Mouse (Mus musculus): ENCODE results near the gene Ier5l. TPM values are rescaled to one million over a fixed set of nuclear protein-coding genes. Genes with fewer than 3 reads are reported as not detected.

The Ier5l gene
- polyA plus RNA-seq, 1 experiment: 9.9 TPM

- Histone ChIP-seq H3K27me3 (replicated peaks; ENCODE audit: control insufficient read depth, insufficient read depth, low read length) (no peaks in the 10 kb centered on the region), H3K4me3 (ENCODE audit: insufficient read depth, low read depth, low read length) (peak overlapping the region; percentile 22; the same call in 1 of the 2 replicates), H3K36me3 (ENCODE audit: control insufficient read depth, insufficient read depth, low read length) (no peaks in the 10 kb centered on the region), H3K27ac (ENCODE audit: insufficient read depth, low read depth, low read length) (no peak overlapping the region), H3K4me1 (ENCODE audit: control insufficient read depth, insufficient read depth, low read length) (peaks cover 4% of the 10 kb centered on the region)
- WGBS: 30% methylated on average over 22 of the region's 22 CpGs
- peak; percentile 78 for DNase-seq
- TF ChIP-seq POLR2A (IDR thresholded peaks at IDR 0.05; ENCODE audit: low read depth, low read length) (no peak), CTCF (conservative IDR thresholded peaks at IDR 0.05; ENCODE audit: insufficient read depth, insufficient read length, low read depth, low read length) (no peak)
Observed at GRCm38 (mm10) chr2:30495909-30496861, 22.2 kb upstream of the Ier5l start.

DNA sequence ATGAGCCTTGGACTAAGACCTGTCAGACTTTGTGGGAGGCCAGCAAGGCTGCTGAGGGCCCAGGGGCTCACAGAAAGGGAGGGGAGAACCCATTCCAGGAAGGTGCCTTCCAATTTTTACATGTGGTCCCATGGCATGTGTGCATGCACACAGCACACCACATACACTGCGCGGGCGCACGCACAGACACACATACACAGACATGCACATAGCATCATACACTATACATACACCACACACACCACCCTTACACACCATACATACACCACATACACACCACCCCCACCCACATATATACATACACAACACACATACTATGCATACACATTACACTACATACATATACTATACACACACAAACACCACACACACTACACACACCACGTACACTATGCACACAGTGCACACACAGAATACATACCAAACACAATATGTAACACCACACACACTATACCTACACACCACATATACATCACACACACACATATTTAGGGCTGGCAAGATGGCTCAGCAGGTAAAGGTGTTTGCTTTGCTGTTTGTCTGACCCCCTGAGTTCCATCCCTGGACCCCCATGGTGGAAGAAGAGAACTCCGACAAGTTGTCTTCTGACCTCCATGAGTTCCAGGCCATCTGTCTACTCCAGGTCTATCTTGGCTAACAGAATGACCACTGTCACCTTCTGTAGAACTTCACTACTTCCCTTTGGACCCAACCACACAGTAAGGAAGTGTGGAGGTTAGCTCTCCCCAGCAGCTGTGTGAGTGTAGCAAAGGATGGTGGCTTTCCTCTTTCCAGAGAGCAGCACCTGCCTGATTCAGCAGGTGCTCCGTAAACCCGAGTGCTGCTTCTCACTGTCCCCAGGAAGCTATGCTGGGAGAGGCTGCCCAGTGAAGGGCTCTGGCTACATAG is 21.2 kb upstream of the Ier5l start:
- no peak overlapping the region for H3K27ac ChIP-seq (ENCODE audit: insufficient read depth, low read depth, low read length)

GRCm38 (mm10) chr2:30490384-30490783 is 16.4 kb upstream of the Ier5l start:
- Histone ChIP-seq H3K27ac (ENCODE audit: insufficient read depth, low read depth, low read length) (no peak overlapping the region), H3K4me1 (ENCODE audit: control insufficient read depth, insufficient read depth, low read length) (no peaks in the 10 kb centered on the region), H3K4me3 (ENCODE audit: insufficient read depth, low read depth, low read length) (no peak overlapping the region), H3K36me3 (ENCODE audit: control insufficient read depth, insufficient read depth, low read length) (no peaks in the 10 kb centered on the region), H3K27me3 (replicated peaks; ENCODE audit: control insufficient read depth, insufficient read depth, low read length) (no peaks in the 10 kb centered on the region)
- TF ChIP-seq POLR2A (IDR thresholded peaks at IDR 0.05; ENCODE audit: low read depth, low read length) (no peak), CTCF (conservative IDR thresholded peaks at IDR 0.05; ENCODE audit: insufficient read depth, insufficient read length, low read depth, low read length) (no peak)
- 93% methylated on average over 2 of the region's 2 CpGs for WGBS
- no peak for DNase-seq

More for the DNA sequence above, 21.2 kb upstream of the Ier5l start:
- no peak overlapping the region for H3K4me3 ChIP-seq (ENCODE audit: insufficient read depth, low read depth, low read length)
- WGBS: 77% methylated on average over 8 of the region's 8 CpGs
- peaks cover 4% of the 10 kb centered on the region for H3K4me1 ChIP-seq (ENCODE audit: control insufficient read depth, insufficient read depth, low read length)
- no peaks in the 10 kb centered on the region for H3K36me3 ChIP-seq (ENCODE audit: control insufficient read depth, insufficient read depth, low read length)
- TF ChIP-seq CTCF (conservative IDR thresholded peaks at IDR 0.05; ENCODE audit: insufficient read depth, insufficient read length, low read depth, low read length) (no peak), POLR2A (IDR thresholded peaks at IDR 0.05; ENCODE audit: low read depth, low read length) (no peak)
- no peaks in the 10 kb centered on the region for H3K27me3 ChIP-seq (replicated peaks; ENCODE audit: control insufficient read depth, insufficient read depth, low read length)
- DNase-seq: no peak

GRCm38 (mm10) chr2:30487597-30487996 is 13.6 kb upstream of the Ier5l start:
- no peak overlapping the region for H3K27ac ChIP-seq (ENCODE audit: insufficient read depth, low read depth, low read length)
- no peaks in the 10 kb centered on the region for H3K36me3 ChIP-seq (ENCODE audit: control insufficient read depth, insufficient read depth, low read length)
- H3K27me3 ChIP-seq (replicated peaks; ENCODE audit: control insufficient read depth, insufficient read depth, low read length): no peaks in the 10 kb centered on the region
- H3K4me3 ChIP-seq (ENCODE audit: insufficient read depth, low read depth, low read length): no peak overlapping the region
- TF ChIP-seq CTCF (conservative IDR thresholded peaks at IDR 0.05; ENCODE audit: insufficient read depth, insufficient read length, low read depth, low read length) (no peak), POLR2A (IDR thresholded peaks at IDR 0.05; ENCODE audit: low read depth, low read length) (no peak)
- no peaks in the 10 kb centered on the region for H3K4me1 ChIP-seq (ENCODE audit: control insufficient read depth, insufficient read depth, low read length)
- WGBS: 36% methylated on average over 7 of the region's 7 CpGs
- no peak for DNase-seq

GRCm38 (mm10) chr2:30478526-30478925 is 4.5 kb upstream of the Ier5l start:
- no peak for DNase-seq
- WGBS: 89% methylated on average over 1 of the region's 1 CpGs
- H3K36me3 ChIP-seq (ENCODE audit: control insufficient read depth, insufficient read depth, low read length): no peaks in the 10 kb centered on the region
- no peak overlapping the region for H3K4me3 ChIP-seq (ENCODE audit: insufficient read depth, low read depth, low read length)
- no peaks in the 10 kb centered on the region for H3K27me3 ChIP-seq (replicated peaks; ENCODE audit: control insufficient read depth, insufficient read depth, low read length)
- TF ChIP-seq POLR2A (IDR thresholded peaks at IDR 0.05; ENCODE audit: low read depth, low read length): no peak
- TF ChIP-seq CTCF (conservative IDR thresholded peaks at IDR 0.05; ENCODE audit: insufficient read depth, insufficient read length, low read depth, low read length): no peak
- H3K27ac ChIP-seq (ENCODE audit: insufficient read depth, low read depth, low read length): no peak overlapping the region
- H3K4me1 ChIP-seq (ENCODE audit: control insufficient read depth, insufficient read depth, low read length): no peaks in the 10 kb centered on the region

DNA sequence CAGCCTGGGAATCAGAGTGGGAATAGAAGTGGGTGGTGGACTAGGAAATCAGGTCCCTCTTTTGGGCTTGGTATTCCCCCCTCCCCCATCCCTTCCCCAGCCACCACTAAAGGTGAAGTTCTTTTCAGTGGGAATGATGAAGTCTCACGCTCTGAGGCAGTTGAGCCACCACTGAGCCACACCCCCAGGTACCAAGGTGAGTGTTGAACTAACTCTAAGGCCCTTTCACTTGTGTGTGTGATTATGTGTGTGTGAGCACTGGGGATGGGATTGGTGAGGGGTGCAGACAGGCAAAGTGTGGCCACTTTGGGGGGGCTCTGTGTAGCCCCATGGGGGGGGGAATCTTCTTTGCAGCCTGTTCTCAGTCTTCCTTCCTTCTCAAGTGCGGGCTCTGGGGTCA is 2.2 kb upstream of the Ier5l start:
- Histone ChIP-seq H3K27ac (ENCODE audit: insufficient read depth, low read depth, low read length) (no peak overlapping the region), H3K27me3 (replicated peaks; ENCODE audit: control insufficient read depth, insufficient read depth, low read length) (no peaks in the 10 kb centered on the region), H3K4me1 (ENCODE audit: control insufficient read depth, insufficient read depth, low read length) (peaks cover 4% of the 10 kb centered on the region; the same call in 1 of the 2 replicates), H3K36me3 (ENCODE audit: control insufficient read depth, insufficient read depth, low read length) (no peaks in the 10 kb centered on the region), H3K4me3 (ENCODE audit: insufficient read depth, low read depth, low read length) (no peak overlapping the region)
- no peak for DNase-seq
- WGBS: 85% methylated on average over 2 of the region's 2 CpGs
- no peak for TF ChIP-seq CTCF (conservative IDR thresholded peaks at IDR 0.05; ENCODE audit: insufficient read depth, insufficient read length, low read depth, low read length)
- no peak for TF ChIP-seq POLR2A (IDR thresholded peaks at IDR 0.05; ENCODE audit: low read depth, low read length)
